20 mouse cellular contexts compared by ENCODE assay signal in genomic region chr3:145761501-145762170, GRCm38 (mm10). TPM values are rescaled to one million over a fixed set of nuclear protein-coding genes. Genes with fewer than 3 reads are reported as not detected.
DNase-seq lines count a peak whose midpoint lies in the region; ATAC-seq and TF ChIP-seq lines count a peak whose summit lies in the region.
"Had no signal": no experiment of that assay in that cellular context is flagged by ENCODE, and none has a peak within 500 bp of the region (broad histone marks: within the 10 kb centered on the region; RNA-seq: fewer than 3 reads in every experiment).

No protein-coding gene starts in this region.

- 0 out of 2 replicates have a peak overlapping the region, but pooled peaks have one; percentile 6 for H3K4me2 ChIP-seq in hindbrain, embryonic 14.5 days (replicated peaks)
- no peak overlapping the region for H3K4me2 ChIP-seq in hindbrain, embryonic 11.5 days (replicated peaks; ENCODE audit: low read depth, low read length)
- H3K4me2 ChIP-seq in liver, embryonic 12.5 days: 0 out of 2 replicates have a peak overlapping the region, but pooled peaks have one; percentile 6
- no peak overlapping the region for H3K4me2 ChIP-seq in liver, embryonic 11.5 days
- no peak overlapping the region for H3K4me2 ChIP-seq in embryonic facial prominence, embryonic 14.5 days (ENCODE audit: low read depth, low read length)
- peak overlapping the region; percentile 85 for H3K4me2 ChIP-seq in liver, postnatal 0 days (ENCODE audit: low read depth, low read length)
- H3K4me2 ChIP-seq: embryonic facial prominence, embryonic 15.5 days; limb, embryonic 13.5 days; midbrain, embryonic 12.5 days had no signal

- no peaks in the 10 kb centered on the region for H3K9me3 ChIP-seq in hindbrain, embryonic 14.5 days (ENCODE audit: control insufficient read depth, low read length)
- H3K9me3 ChIP-seq in hindbrain, embryonic 11.5 days (ENCODE audit: control insufficient read depth, low read length): no peaks in the 10 kb centered on the region
- no peaks in the 10 kb centered on the region for H3K9me3 ChIP-seq in liver, embryonic 12.5 days (replicated peaks)
- H3K9me3 ChIP-seq in liver, embryonic 11.5 days (ENCODE audit: control insufficient read depth, low read length): no peaks in the 10 kb centered on the region
- H3K9me3 ChIP-seq in embryonic facial prominence, embryonic 14.5 days (ENCODE audit: control insufficient read depth, low read length): no peaks in the 10 kb centered on the region
- H3K9me3 ChIP-seq in liver, postnatal 0 days (ENCODE audit: low read length): no peaks in the 10 kb centered on the region
- H3K9me3 ChIP-seq: embryonic facial prominence, embryonic 15.5 days; forebrain, embryonic 10.5 days; limb, embryonic 13.5 days; midbrain, embryonic 12.5 days had no signal

- WGBS in hindbrain, embryonic 14.5 days: 62% methylated on average over 3 of the region's 3 CpGs
- WGBS in hindbrain, embryonic 11.5 days: 86% methylated on average over 3 of the region's 3 CpGs
- 61% methylated on average over 3 of the region's 3 CpGs for WGBS in liver, embryonic 12.5 days (ENCODE audit: insufficient replicate concordance)
- 84% methylated on average over 3 of the region's 3 CpGs for WGBS in liver, embryonic 11.5 days
- WGBS in embryonic facial prominence, embryonic 14.5 days: 51% methylated on average over 3 of the region's 3 CpGs
- WGBS in liver, postnatal 0 days (ENCODE audit: insufficient replicate concordance): 41% methylated on average over 3 of the region's 3 CpGs

- peaks cover 12% of the 10 kb centered on the region; the same call in 1 of the 2 replicates for H3K4me1 ChIP-seq in hindbrain, embryonic 14.5 days (replicated peaks; ENCODE audit: control insufficient read depth, insufficient read depth, low read length)
- no peaks in the 10 kb centered on the region; the same call in 1 of the 2 replicates for H3K4me1 ChIP-seq in hindbrain, embryonic 11.5 days (replicated peaks; ENCODE audit: control insufficient read depth, insufficient read depth, low read length)
- peaks cover 51% of the 10 kb centered on the region for H3K4me1 ChIP-seq in liver, embryonic 12.5 days
- H3K4me1 ChIP-seq in liver, embryonic 11.5 days (replicated peaks; ENCODE audit: control insufficient read depth, insufficient read depth, low read length): peaks cover 16% of the 10 kb centered on the region
- H3K4me1 ChIP-seq in embryonic facial prominence, embryonic 14.5 days (ENCODE audit: control insufficient read depth, insufficient read depth, low read length): peaks cover 12% of the 10 kb centered on the region
- H3K4me1 ChIP-seq in liver, postnatal 0 days (ENCODE audit: insufficient read depth): peaks cover 15% of the 10 kb centered on the region

- no peak overlapping the region for H3K4me3 ChIP-seq in hindbrain, embryonic 14.5 days (replicated peaks; ENCODE audit: low read length)
- no peak overlapping the region for H3K4me3 ChIP-seq in hindbrain, embryonic 11.5 days (ENCODE audit: low read depth, low read length)
- H3K4me3 ChIP-seq in liver, embryonic 12.5 days: no peak overlapping the region
- no peak overlapping the region for H3K4me3 ChIP-seq in liver, embryonic 11.5 days (ENCODE audit: low read depth, low read length)
- H3K4me3 ChIP-seq in embryonic facial prominence, embryonic 14.5 days (ENCODE audit: low read depth, low read length): no peak overlapping the region
- H3K4me3 ChIP-seq in liver, postnatal 0 days (ENCODE audit: low read depth, low read length): no peak overlapping the region
- H3K4me3 ChIP-seq: embryonic facial prominence, embryonic 15.5 days; forebrain, embryonic 10.5 days; limb, embryonic 13.5 days; midbrain, embryonic 12.5 days had no signal

- H3K27me3 ChIP-seq in hindbrain, embryonic 14.5 days (ENCODE audit: control insufficient read depth, insufficient read depth, low read length): no peaks in the 10 kb centered on the region
- H3K27me3 ChIP-seq in hindbrain, embryonic 11.5 days (ENCODE audit: control insufficient read depth, insufficient read depth, low read length): peaks cover 5% of the 10 kb centered on the region; the same call in 1 of the 2 replicates
- H3K27me3 ChIP-seq in liver, embryonic 12.5 days (replicated peaks): peaks cover 34% of the 10 kb centered on the region
- peaks cover 14% of the 10 kb centered on the region for H3K27me3 ChIP-seq in liver, embryonic 11.5 days (replicated peaks; ENCODE audit: control insufficient read depth, insufficient read depth, low read length)
- peaks cover 8% of the 10 kb centered on the region for H3K27me3 ChIP-seq in embryonic facial prominence, embryonic 14.5 days (replicated peaks; ENCODE audit: control insufficient read depth, insufficient read depth, low read length)
- H3K27me3 ChIP-seq in liver, postnatal 0 days (ENCODE audit: insufficient read depth, low read length): peaks cover 14% of the 10 kb centered on the region
- H3K27me3 ChIP-seq: Patski had no signal

- H3K9ac ChIP-seq in hindbrain, embryonic 14.5 days: no peak overlapping the region
- no peak overlapping the region for H3K9ac ChIP-seq in hindbrain, embryonic 11.5 days (ENCODE audit: low read depth, low read length)
- no peak overlapping the region for H3K9ac ChIP-seq in liver, embryonic 12.5 days
- H3K9ac ChIP-seq in liver, embryonic 11.5 days (ENCODE audit: low read depth, low read length): no peak overlapping the region
- no peak overlapping the region for H3K9ac ChIP-seq in embryonic facial prominence, embryonic 14.5 days (ENCODE audit: low read depth, low read length)
- no peak overlapping the region for H3K9ac ChIP-seq in liver, postnatal 0 days (replicated peaks)
- H3K9ac ChIP-seq: embryonic facial prominence, embryonic 15.5 days; limb, embryonic 13.5 days; midbrain, embryonic 12.5 days had no signal

- H3K27ac ChIP-seq in hindbrain, embryonic 14.5 days: no peak overlapping the region
- H3K27ac ChIP-seq in hindbrain, embryonic 11.5 days (ENCODE audit: low read depth, low read length): no peak overlapping the region
- no peak overlapping the region for H3K27ac ChIP-seq in liver, embryonic 12.5 days
- no peak overlapping the region; the same call in 1 of the 2 replicates for H3K27ac ChIP-seq in liver, embryonic 11.5 days (ENCODE audit: low read depth, low read length)
- no peak overlapping the region for H3K27ac ChIP-seq in embryonic facial prominence, embryonic 14.5 days (replicated peaks; ENCODE audit: low read depth, low read length)
- peak overlapping the region; percentile 80 for H3K27ac ChIP-seq in liver, postnatal 0 days (ENCODE audit: low read depth)
- H3K27ac ChIP-seq: embryonic facial prominence, embryonic 15.5 days; forebrain, embryonic 10.5 days; limb, embryonic 13.5 days; macrophage; midbrain, embryonic 12.5 days had no signal

- no peak for DNase-seq in hindbrain, embryonic 14.5 days (ENCODE audit: low spot score)
- DNase-seq in hindbrain, embryonic 11.5 days (ENCODE audit: low spot score): no peak
- DNase-seq in liver, embryonic 11.5 days (ENCODE audit: low spot score): no peak
- peak; percentile 77 for DNase-seq in embryonic facial prominence, embryonic 14.5 days (ENCODE audit: low spot score)
- no peak for DNase-seq in liver, postnatal 0 days
- no peak for DNase-seq in ovary, postnatal 10 days (ENCODE audit: low spot score)
- DNase-seq: adrenal gland, postnatal 10 days; cerebellum, adult 11 months; gastrocnemius, postnatal 25 days; kidney, postnatal 10 days; right cerebral cortex, adult 18-20 months; thymus, postnatal 14 days had no signal

- no peak for ATAC-seq in hindbrain, embryonic 14.5 days (ENCODE audit: low FRiP score)
- no peak for ATAC-seq in hindbrain, embryonic 11.5 days (ENCODE audit: low FRiP score)
- no peak for ATAC-seq in liver, embryonic 12.5 days
- ATAC-seq in liver, embryonic 11.5 days (replicated peaks; ENCODE audit: low FRiP score): no peak
- ATAC-seq in embryonic facial prominence, embryonic 14.5 days (ENCODE audit: low read depth): no peak
- no peak for ATAC-seq in liver, postnatal 0 days
- ATAC-seq: inflammation-experienced regulatory T-cells, adult 6 months; Patski had no signal

- TF ChIP-seq EP300 in liver, postnatal 0 days (IDR thresholded peaks at IDR 0.05; ENCODE audit: low read depth): no peak

- no peaks in the 10 kb centered on the region for H3K36me3 ChIP-seq in hindbrain, embryonic 14.5 days (replicated peaks; ENCODE audit: control insufficient read depth, insufficient read depth)
- no peaks in the 10 kb centered on the region for H3K36me3 ChIP-seq in hindbrain, embryonic 11.5 days (ENCODE audit: control insufficient read depth, insufficient read depth, low read length)
- no peaks in the 10 kb centered on the region for H3K36me3 ChIP-seq in liver, embryonic 12.5 days
- 0 out of 2 replicates have a peak, but pooled peaks cover 3% of the 10 kb centered on the region for H3K36me3 ChIP-seq in liver, embryonic 11.5 days (ENCODE audit: control insufficient read depth, insufficient read depth, low read length)
- no peaks in the 10 kb centered on the region for H3K36me3 ChIP-seq in embryonic facial prominence, embryonic 14.5 days (ENCODE audit: control insufficient read depth, insufficient read depth, low read length)
- H3K36me3 ChIP-seq in liver, postnatal 0 days (replicated peaks; ENCODE audit: insufficient read depth, low read length): no peaks in the 10 kb centered on the region
- H3K36me3 ChIP-seq: embryonic facial prominence, embryonic 15.5 days; forebrain, embryonic 10.5 days; limb, embryonic 13.5 days; midbrain, embryonic 12.5 days had no signal

- no peak for TF ChIP-seq CTCF in liver, postnatal 0 days (IDR thresholded peaks at IDR 0.05; ENCODE audit: low read depth)

RNA-seq across cellular contexts. Expression of gene Ddah1, which starts 3.2 kb away (rescaled TPM):
- polyA plus RNA-seq in hindbrain, embryonic 14.5 days (2014; fragmentation: Nextera tagmentation; extraction: Ambion mirVana): 102 and 117 TPM in 2 replicates
- polyA plus RNA-seq in hindbrain, embryonic 11.5 days (2014; fragmentation: Nextera tagmentation; extraction: Ambion mirVana): 34.7 and 37.4 TPM in 2 replicates
- 31.9 and 36.4 TPM in 2 replicates for polyA plus RNA-seq in liver, embryonic 12.5 days (2016; fragmentation: Nextera tagmentation; extraction: Ambion mirVana)
- 47.3 and 50.2 TPM in 2 replicates for polyA plus RNA-seq in liver, embryonic 11.5 days (2014; fragmentation: Nextera tagmentation; extraction: Ambion mirVana)
- polyA plus RNA-seq in embryonic facial prominence, embryonic 14.5 days (2014; fragmentation: Nextera tagmentation; extraction: Ambion mirVana): 50.9 and 56.0 TPM in 2 replicates
- polyA plus RNA-seq in liver, postnatal 0 days (2015; fragmentation: Nextera tagmentation; extraction: Ambion mirVana): 45.1 and 60.8 TPM in 2 replicates

Comparison
In these comparisons a context has a peak if more than half of its experiments do, and no peak if none do; other contexts are left out.
1. H3K4me2 ChIP-seq: peak in hindbrain, embryonic 14.5 days (single experiment), liver, embryonic 12.5 days (single experiment) and liver, postnatal 0 days (single experiment); none in hindbrain, embryonic 11.5 days (single experiment), liver, embryonic 11.5 days (single experiment) and embryonic facial prominence, embryonic 14.5 days (single experiment).